Mouse (Mus musculus): ENCODE measurements around the gene Bsdc1.

GRCm38 (mm10) chr4:129516925-129517324 is 55.5 kb downstream of the Bsdc1 start:
- TF ChIP-seq CTCF (IDR thresholded peaks at IDR 0.05; ENCODE audit: low read depth) (no peak), EP300 (optimal IDR thresholded peaks at IDR 0.05) (no peak)
